Mouse (Mus musculus) NIH3T3 (cell line): ENCODE measurements around the gene Vmn2r84.
"Not testable (repeated sequence)": the region's sequence is repeated elsewhere in the genome, so short reads cannot be mapped to it uniquely, and the experiment has no call there.

Source experiments
- DNase-seq: peaks from one replicate; pipeline ENCODE4 v3.0.0-alpha.2; 2012; ENCODE audit warnings: low read depth

Vmn2r84 gene

DNA sequence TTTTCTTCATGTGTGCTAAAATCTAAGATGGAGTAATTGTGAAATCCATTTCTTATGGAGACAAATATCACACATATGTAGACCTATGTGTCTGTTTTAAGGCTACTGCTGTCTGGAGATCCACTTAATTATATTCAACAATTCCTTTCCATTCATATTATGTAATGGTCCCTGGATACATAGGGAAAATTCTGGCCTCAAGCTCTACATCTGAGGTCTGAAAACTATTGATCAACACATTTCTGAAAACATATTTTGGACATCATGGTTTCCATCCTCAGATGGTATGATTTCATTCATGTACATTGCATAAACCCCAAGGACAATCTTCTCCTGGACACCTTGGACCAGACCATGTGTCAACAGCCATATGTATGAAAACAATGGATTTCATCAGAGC is at the start of gene Vmn2r84:
Vmn2r84 (minus strand) TSS at position 101 of the 400 bp plus-strand sequence.
- no peak for DNase-seq

GRCm38 (mm10) chr10:130434185-130434898 is 40.2 kb upstream of the Vmn2r84 start:
- peak; percentile 57 for DNase-seq

DNA sequence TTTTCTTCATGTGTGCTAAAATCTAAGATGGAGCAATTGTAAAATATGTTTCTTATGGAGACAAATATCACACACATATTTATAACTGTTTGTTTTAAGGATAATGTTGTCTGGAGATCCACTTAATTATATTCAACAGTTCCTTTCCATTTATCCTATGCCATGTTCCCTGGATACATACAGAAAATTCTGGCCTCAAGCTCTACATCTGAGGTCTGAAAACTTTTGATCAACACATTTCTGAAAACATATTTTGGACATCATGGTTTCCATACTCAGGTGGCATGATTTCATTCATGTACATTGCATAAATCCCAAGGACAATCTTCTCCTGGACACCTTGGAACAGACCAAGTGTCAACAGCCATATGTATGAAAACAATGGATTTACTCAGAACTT is 35.5 kb upstream of the Vmn2r84 start, which contains the start of gene Vmn2r85:
Vmn2r85 (minus strand) TSS at position 101 of the 400 bp plus-strand sequence.
- not testable (repeated sequence) for DNase-seq

DNA sequence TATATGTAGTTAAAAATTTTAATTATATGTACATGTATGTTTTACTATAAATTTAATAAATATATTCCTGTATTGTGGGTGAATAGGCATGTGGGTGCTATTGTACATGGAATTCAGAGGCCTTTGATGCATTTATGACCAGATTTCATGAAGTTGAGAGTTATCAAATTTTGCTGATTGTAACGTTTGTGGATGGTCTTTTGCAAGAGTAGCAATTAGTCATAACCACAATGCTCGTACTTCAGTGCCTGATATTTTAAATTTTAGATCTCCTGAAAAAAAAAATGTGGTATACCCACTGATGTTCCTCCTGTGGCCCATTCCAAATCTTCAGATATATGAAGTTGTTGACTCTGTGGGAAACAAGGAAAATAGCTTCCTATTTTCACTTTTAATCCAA is 28.2 kb upstream of the Vmn2r84 start:
- not testable (repeated sequence) for DNase-seq

- no peak for DNase-seq
Measured at GRCm38 (mm10) chr10:130420401-130420800, 26.3 kb upstream of the Vmn2r84 start.

GRCm38 (mm10) chr10:130419954-130420353 is 25.8 kb upstream of the Vmn2r84 start:
- DNase-seq: not testable (repeated sequence)

DNA sequence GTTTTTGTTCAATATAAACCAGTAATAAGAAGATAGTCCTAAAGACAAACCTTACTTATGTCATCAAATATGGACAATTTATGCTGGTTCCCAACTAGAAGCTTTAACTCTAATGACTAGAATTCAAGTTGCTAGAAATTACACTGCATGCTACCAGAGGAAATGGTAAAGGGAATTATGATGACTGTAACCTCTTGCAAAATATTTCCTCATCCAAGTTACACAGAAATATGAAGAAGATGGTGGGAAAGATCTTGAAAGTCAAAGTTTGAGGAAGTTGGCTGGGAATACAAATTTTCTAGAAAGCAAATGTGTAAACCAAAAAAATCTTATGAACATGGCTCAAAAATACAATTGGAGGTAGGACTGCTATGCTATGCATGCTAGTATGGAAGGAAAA is 22.2 kb upstream of the Vmn2r84 start:
- not testable (repeated sequence) for DNase-seq

GRCm38 (mm10) chr10:130412167-130412698 is 18.1 kb upstream of the Vmn2r84 start:
- DNase-seq: not testable (repeated sequence)

DNA sequence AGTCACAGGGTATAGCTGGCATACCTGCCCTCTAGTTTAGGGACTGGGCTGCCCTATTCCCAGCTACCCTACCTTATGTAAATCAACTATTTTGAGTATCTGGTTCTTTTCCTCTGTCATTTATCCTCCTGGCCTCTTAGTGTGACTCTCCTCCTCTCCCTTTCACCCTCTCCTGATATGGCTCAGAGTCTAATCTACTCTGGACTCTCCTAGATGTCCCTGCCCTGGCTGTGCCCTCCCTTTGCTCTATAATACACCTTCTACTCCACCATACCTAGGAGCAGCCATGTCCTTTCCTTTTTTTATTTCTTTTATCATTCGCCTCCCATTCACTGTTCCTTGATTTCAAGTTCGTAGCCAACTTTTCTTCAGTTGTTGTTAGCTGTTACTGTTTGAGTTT is 19.0 kb downstream of the Vmn2r84 start:
- no peak for DNase-seq

- no peak for DNase-seq
Measured at GRCm38 (mm10) chr10:130372491-130373173, 21.5 kb downstream of the Vmn2r84 start.

- DNase-seq: no peak
Measured at GRCm38 (mm10) chr10:130371644-130372043, 22.5 kb downstream of the Vmn2r84 start.

GRCm38 (mm10) chr10:130370005-130370682 is 24.0 kb downstream of the Vmn2r84 start:
- no peak for DNase-seq

DNA sequence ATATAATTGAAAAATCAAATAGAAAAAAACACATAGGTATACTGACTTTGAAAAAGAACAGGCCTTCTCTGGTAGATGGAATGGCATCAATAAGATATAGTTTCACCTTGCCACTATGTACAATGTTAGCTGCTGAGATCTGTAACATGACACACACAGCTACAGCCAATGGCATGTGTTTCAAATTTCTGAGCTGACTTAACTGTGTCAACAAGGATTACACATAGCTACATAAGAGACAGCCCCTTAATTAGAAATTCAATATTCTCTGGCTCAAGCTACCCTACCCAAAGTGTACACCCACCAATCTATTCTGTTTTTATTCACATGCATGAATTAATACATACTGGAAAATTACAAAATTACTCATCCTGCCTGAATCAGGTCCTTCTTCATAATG is 25.7 kb downstream of the Vmn2r84 start:
- DNase-seq: no peak

- DNase-seq: no peak
Measured at GRCm38 (mm10) chr10:130364766-130365165, 29.4 kb downstream of the Vmn2r84 start.

DNA sequence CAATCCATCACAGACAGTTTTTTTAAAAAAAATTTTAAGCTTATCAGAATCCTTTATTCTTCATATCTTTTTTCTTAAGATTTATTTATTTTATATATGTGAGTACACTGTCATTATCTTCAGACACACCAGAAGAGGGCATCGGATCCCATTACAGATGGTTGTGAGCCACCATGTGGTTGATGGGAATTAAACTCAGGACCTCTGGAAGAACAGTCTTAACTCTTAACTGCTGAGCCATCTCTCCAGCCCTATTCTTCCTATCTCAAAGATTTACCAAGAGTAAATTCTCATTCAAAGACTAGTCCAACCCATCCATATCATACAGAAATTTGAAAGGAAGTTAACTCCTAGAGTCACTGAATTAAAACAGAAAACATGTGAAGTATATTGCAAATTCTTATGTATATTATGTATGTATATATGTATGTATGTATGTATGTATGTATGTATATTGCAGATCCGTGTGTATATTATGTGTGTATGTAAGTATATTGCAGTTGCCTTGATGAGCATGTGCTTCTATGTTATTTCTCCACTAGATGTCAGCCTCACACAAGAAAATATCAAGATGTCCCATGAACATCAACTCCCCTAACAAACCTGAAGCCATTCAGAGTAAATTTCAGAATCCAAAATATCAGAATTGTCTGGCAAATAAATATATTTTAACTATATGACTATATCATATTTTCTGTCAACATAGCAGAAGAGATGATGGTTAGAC is 30.5 kb downstream of the Vmn2r84 start:
- peak; percentile 68 for DNase-seq

DNA sequence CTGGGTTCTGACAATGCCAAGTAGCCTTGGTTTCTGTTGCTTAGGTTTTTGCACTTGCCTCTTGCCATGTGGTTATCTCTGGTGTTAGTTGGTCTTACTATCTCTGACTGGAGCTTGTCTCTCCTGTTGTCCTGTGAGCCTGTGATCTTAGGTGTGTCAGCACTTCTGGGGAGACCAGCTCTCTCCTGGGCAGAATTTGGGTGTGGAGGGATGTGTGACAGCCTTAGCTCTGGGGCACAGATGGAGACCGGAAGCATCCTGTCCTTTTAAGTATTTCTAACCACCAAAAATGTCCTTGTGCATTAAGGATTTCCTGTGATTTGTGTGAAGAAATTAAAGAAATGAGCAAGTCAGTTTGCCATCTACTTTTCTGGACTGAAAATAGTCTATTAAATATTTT is 50.1 kb downstream of the Vmn2r84 start:
- no peak for DNase-seq

DNA sequence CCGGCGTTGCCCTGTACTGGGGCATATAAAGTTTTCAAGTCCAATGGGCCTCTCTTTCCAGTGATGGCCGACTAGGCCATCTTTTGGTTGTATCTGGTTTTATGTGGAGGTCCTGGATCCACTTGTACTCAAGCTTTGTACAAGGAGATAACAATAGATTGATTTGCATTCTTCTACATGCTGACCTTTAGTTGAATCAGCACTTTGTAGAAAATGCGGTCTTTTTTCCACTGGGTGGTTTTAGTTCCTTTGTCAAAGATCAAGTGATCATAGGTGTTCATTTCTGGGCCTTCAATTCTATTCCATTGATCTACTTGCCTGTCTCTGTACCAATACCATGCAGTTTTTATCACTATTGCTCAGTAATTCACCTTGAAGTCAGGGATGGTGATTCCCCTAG is 54.1 kb downstream of the Vmn2r84 start:
- not testable (repeated sequence) for DNase-seq

- no peak for DNase-seq
Measured at GRCm38 (mm10) chr10:130337581-130337980, 56.6 kb downstream of the Vmn2r84 start.

- DNase-seq: no peak
Measured at GRCm38 (mm10) chr10:130336385-130336784, 57.7 kb downstream of the Vmn2r84 start.

DNA sequence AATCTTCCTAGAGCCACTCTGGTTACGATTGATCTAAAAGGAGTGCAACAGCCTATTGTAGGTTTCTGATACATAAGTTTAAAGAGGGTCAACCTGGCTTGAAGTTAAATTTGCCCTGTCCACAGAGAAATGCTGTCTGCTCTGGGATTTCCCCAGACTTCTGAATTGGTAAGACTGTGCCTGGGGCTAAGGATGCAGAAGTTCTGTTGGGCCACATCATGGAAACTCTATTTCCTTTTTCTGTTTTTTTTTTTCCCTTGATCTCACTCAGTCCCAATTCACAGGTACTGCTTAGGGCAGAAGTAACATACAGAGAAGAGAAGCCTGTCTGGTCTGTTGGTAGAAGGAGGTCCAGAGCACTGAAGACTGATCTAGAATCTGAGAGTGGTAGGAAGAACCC is 63.4 kb downstream of the Vmn2r84 start:
- DNase-seq: no peak
